Mouse (Mus musculus) heart, embryonic 15.5 days (tissue): Measurements from ENCODE around the gene Fam169b. TPM values are rescaled to one million over a fixed set of nuclear protein-coding genes. Genes with fewer than 3 reads are reported as not detected.
"Not testable (repeated sequence)": the region's sequence is repeated elsewhere in the genome, so short reads cannot be mapped to it uniquely, and the experiment has no call there.

Source experiments
- ATAC-seq: fragments of 200-750 bp; cut with Nextera tagmentation; replicated peaks from 2 replicates; pipeline ENCODE4 v1.8.0; 2017; ENCODE audit warnings: low read depth, moderate TSS enrichment; ENCODE audit not compliant: insufficient number of reproducible peaks, insufficient read depth, low FRiP score
- H3K27ac ChIP-seq: fragments of 300-500 bp; sonication (generic); 2 replicates; pipeline ENCODE4 v1.5.1; 2015; ENCODE audit warnings: mild to moderate bottlenecking, inconsistent platforms
- H3K27me3 ChIP-seq: fragments of 300-500 bp; sonication (generic); 2 replicates; pipeline ENCODE4 v1.6.1; 2015; ENCODE audit warnings: inconsistent platforms
- H3K36me3 ChIP-seq: fragments of 300-500 bp; sonication (generic); 2 replicates; pipeline ENCODE4 v1.6.1; 2015; ENCODE audit warnings: mild to moderate bottlenecking, inconsistent platforms
- H3K4me1 ChIP-seq: fragments of 300-500 bp; sonication (generic); replicated peaks from 2 replicates; pipeline ENCODE4 v1.6.1; 2015; ENCODE audit warnings: inconsistent platforms
- H3K4me2 ChIP-seq: fragments of 300-500 bp; sonication (generic); 2 replicates; pipeline ENCODE4 v1.6.1; 2015; ENCODE audit warnings: inconsistent platforms, mild to moderate bottlenecking, moderate library complexity
- H3K4me3 ChIP-seq: fragments of 300-500 bp; sonication (generic); 2 replicates; pipeline ENCODE4 v1.5.1; 2015; ENCODE audit warnings: mild to moderate bottlenecking, inconsistent platforms
- H3K9ac ChIP-seq: fragments of 300-500 bp; sonication (generic); 2 replicates; pipeline ENCODE4 v1.6.1; 2015; ENCODE audit warnings: mild to moderate bottlenecking, inconsistent platforms
- H3K9me3 ChIP-seq: fragments of 300-500 bp; sonication (generic); replicated peaks from 2 replicates; pipeline ENCODE4 v1.6.1; 2016; ENCODE audit warnings: inconsistent platforms
- WGBS: fragments of 180-500 bp; shearing (Covaris S2); methylation state at CpG from one replicate; pipeline ENCODE4 v1.1.7; 2015; ENCODE audit warnings: mixed read lengths; 5-methylcytosine and 5-hydroxymethylcytosine counted together
- polyA plus RNA-seq: library from polyadenylated mRNA; unstranded; fragments of >200 nt; fragmentation: Nextera tagmentation; extraction: Ambion mirVana; gene quantifications from 2 replicates; pipeline ENCODE4 v1.2.1, GENCODE M21; 2015

The Fam169b gene
- polyA plus RNA-seq, 1 experiment from 2014 or later: 1.0 TPM

- Histone ChIP-seq H3K4me2 (no peak overlapping the region), H3K9me3 (no peaks in the 10 kb centered on the region), H3K4me1 (peaks cover 12% of the 10 kb centered on the region), H3K27me3 (peaks cover 10% of the 10 kb centered on the region; the same call in 1 of the 2 replicates), H3K4me3 (peak overlapping the region; percentile 15; the same call in 1 of the 2 replicates), H3K9ac (no peak overlapping the region), H3K27ac (peak overlapping the region; percentile 31; the same call in 1 of the 2 replicates), H3K36me3 (no peaks in the 10 kb centered on the region)
- WGBS: 85% methylated on average over 4 of the region's 4 CpGs
- ATAC-seq: no peak
These were observed 4.2 kb downstream of the Fam169b start for GRCm38 (mm10) chr7:68277897-68278270.

GRCm38 (mm10) chr7:68278385-68278784 is 4.7 kb downstream of the Fam169b start:
- no peak for ATAC-seq
- no peak overlapping the region for H3K4me2 ChIP-seq
- no peaks in the 10 kb centered on the region for H3K36me3 ChIP-seq
- no peak overlapping the region for H3K9ac ChIP-seq
- H3K4me3 ChIP-seq: peak overlapping the region; percentile 15; the same call in 1 of the 2 replicates
- H3K9me3 ChIP-seq: no peaks in the 10 kb centered on the region
- WGBS: 92% methylated on average over 6 of the region's 6 CpGs
- peak overlapping the region; percentile 31; the same call in 1 of the 2 replicates for H3K27ac ChIP-seq
- H3K4me1 ChIP-seq: peaks cover 12% of the 10 kb centered on the region
- H3K27me3 ChIP-seq: peaks cover 10% of the 10 kb centered on the region; the same call in 1 of the 2 replicates

- no peak for ATAC-seq
- Histone ChIP-seq H3K4me1 (peaks cover 12% of the 10 kb centered on the region), H3K9ac (no peak overlapping the region), H3K27ac (no peak overlapping the region; the same call in 1 of the 2 replicates), H3K36me3 (no peaks in the 10 kb centered on the region), H3K9me3 (no peaks in the 10 kb centered on the region), H3K27me3 (peaks cover 10% of the 10 kb centered on the region; the same call in 1 of the 2 replicates), H3K4me2 (no peak overlapping the region), H3K4me3 (peak overlapping the region; percentile 4; the same call in 1 of the 2 replicates)
- 67% methylated on average over 6 of the region's 6 CpGs for WGBS
These were observed 5.3 kb downstream of the Fam169b start for GRCm38 (mm10) chr7:68278908-68279307.

GRCm38 (mm10) chr7:68279481-68279880 is 5.8 kb downstream of the Fam169b start:
- no peak for ATAC-seq
- H3K4me2 ChIP-seq: no peak overlapping the region
- no peaks in the 10 kb centered on the region for H3K36me3 ChIP-seq
- no peak overlapping the region; the same call in 1 of the 2 replicates for H3K27ac ChIP-seq
- H3K9ac ChIP-seq: no peak overlapping the region
- H3K9me3 ChIP-seq: no peaks in the 10 kb centered on the region
- H3K4me3 ChIP-seq: peak overlapping the region; percentile 4; the same call in 1 of the 2 replicates
- H3K27me3 ChIP-seq: 0 out of 2 replicates have a peak, but pooled peaks cover 6% of the 10 kb centered on the region
- peaks cover 12% of the 10 kb centered on the region for H3K4me1 ChIP-seq
- 85% methylated on average over 7 of the region's 7 CpGs for WGBS

GRCm38 (mm10) chr7:68280352-68280869 is 6.8 kb downstream of the Fam169b start:
- Histone ChIP-seq H3K4me3 (no peak overlapping the region; the same call in 1 of the 2 replicates), H3K9ac (no peak overlapping the region), H3K4me2 (no peak overlapping the region), H3K9me3 (no peaks in the 10 kb centered on the region), H3K36me3 (no peaks in the 10 kb centered on the region), H3K27ac (no peak overlapping the region; the same call in 1 of the 2 replicates), H3K4me1 (peaks cover 12% of the 10 kb centered on the region), H3K27me3 (0 out of 2 replicates have a peak, but pooled peaks cover 5% of the 10 kb centered on the region)
- ATAC-seq: no peak
- WGBS: 76% methylated on average over 19 of the region's 19 CpGs

GRCm38 (mm10) chr7:68281341-68281740 is 7.7 kb downstream of the Fam169b start:
- 73% methylated on average over 5 of the region's 5 CpGs for WGBS
- no peak for ATAC-seq

GRCm38 (mm10) chr7:68282304-68283132 is 8.9 kb downstream of the Fam169b start:
- WGBS: 78% methylated on average over 22 of the region's 22 CpGs
- H3K36me3 ChIP-seq: no peaks in the 10 kb centered on the region
- H3K9me3 ChIP-seq: no peaks in the 10 kb centered on the region
- no peak overlapping the region for H3K9ac ChIP-seq
- no peak overlapping the region for H3K4me3 ChIP-seq
- H3K27ac ChIP-seq: no peak overlapping the region
- no peaks in the 10 kb centered on the region; the same call in 1 of the 2 replicates for H3K4me1 ChIP-seq
- peak overlapping the region; percentile 16; the same call in 1 of the 2 replicates for H3K4me2 ChIP-seq
- no peaks in the 10 kb centered on the region for H3K27me3 ChIP-seq
- no peak for ATAC-seq

More at GRCm38 (mm10) chr7:68281341-68281740, 7.7 kb downstream of the Fam169b start:
- Histone ChIP-seq H3K4me3 (no peak overlapping the region), H3K9me3 (no peaks in the 10 kb centered on the region), H3K9ac (no peak overlapping the region), H3K27ac (no peak overlapping the region), H3K27me3 (0 out of 2 replicates have a peak, but pooled peaks cover 3% of the 10 kb centered on the region), H3K4me1 (peaks cover 2% of the 10 kb centered on the region), H3K4me2 (no peak overlapping the region), H3K36me3 (no peaks in the 10 kb centered on the region)

- H3K27ac ChIP-seq, ATAC-seq, H3K4me1 ChIP-seq, H3K36me3 ChIP-seq, H3K4me3 ChIP-seq, H3K9me3 ChIP-seq, H3K27me3 ChIP-seq, H3K4me2 ChIP-seq, H3K9ac ChIP-seq: not testable (repeated sequence)
- WGBS: 73% methylated on average over 4 of the region's 4 CpGs
These were observed 9.5 kb downstream of the Fam169b start for GRCm38 (mm10) chr7:68283133-68283520.

- 84% methylated on average over 7 of the region's 7 CpGs for whole genome bisulfite sequencing
- ATAC-seq: no peak
- H3K27me3 ChIP-seq: no peaks in the 10 kb centered on the region
- H3K27ac ChIP-seq: no peak overlapping the region
- H3K9ac ChIP-seq: no peak overlapping the region
- H3K9me3 ChIP-seq: no peaks in the 10 kb centered on the region
- H3K36me3 ChIP-seq: no peaks in the 10 kb centered on the region
- H3K4me1 ChIP-seq: no peaks in the 10 kb centered on the region; the same call in 1 of the 2 replicates
- H3K4me3 ChIP-seq: no peak overlapping the region
- no peak overlapping the region for H3K4me2 ChIP-seq
These were observed 10.1 kb downstream of the Fam169b start for GRCm38 (mm10) chr7:68283776-68284175.

- no peaks in the 10 kb centered on the region for H3K9me3 ChIP-seq
- no peak overlapping the region for H3K4me3 ChIP-seq
- 51% methylated on average over 8 of the region's 8 CpGs for WGBS
- H3K4me2 ChIP-seq: no peak overlapping the region
- H3K27me3 ChIP-seq: no peaks in the 10 kb centered on the region
- H3K27ac ChIP-seq: 0 out of 2 replicates have a peak overlapping the region, but pooled peaks have one; percentile 3
- no peaks in the 10 kb centered on the region for H3K36me3 ChIP-seq
- no peak for ATAC-seq
- H3K9ac ChIP-seq: no peak overlapping the region
- no peaks in the 10 kb centered on the region; the same call in 1 of the 2 replicates for H3K4me1 ChIP-seq
These were observed 12.2 kb downstream of the Fam169b start for GRCm38 (mm10) chr7:68285851-68286298.
